Mouse (Mus musculus) cerebellum, adult 9-11 months (tissue): ENCODE measurements around the gene Pigx.
A peak's percentile ranks its signal among the peaks of the same experiment; 100 is the strongest.

Experiments used
- DNase-seq: peaks from one replicate; pipeline ENCODE4 v3.0.0; 2022

Gene Pigx

DNA sequence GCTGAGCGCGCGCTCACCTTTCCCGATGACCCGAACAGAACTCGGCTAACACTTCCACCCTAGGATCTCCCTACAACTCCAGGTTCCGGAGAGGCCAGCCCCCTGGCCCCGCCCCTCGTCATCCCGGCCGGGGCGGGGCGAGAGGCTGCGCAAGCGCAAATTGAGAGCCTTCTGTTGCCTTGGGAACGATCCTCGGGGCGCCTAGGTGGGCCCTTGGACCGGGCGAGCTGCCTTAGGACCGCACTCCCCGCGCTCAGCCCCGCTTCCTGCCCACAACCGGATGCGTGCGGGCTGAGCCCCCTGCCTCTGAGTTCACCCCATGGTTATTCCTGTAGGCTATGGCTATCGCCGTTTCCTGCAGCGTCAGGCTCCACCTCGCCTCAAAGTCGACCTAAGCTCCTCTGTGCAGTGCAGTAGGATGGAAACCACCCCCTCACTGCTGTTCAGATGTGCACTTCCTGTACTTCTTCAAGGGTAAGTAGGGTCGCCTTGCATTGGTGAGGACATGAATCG, at the start of gene Pigx, which contains the start of gene Cep19:
Gene Pigx (minus strand): TSS at position 103 of the 513 bp plus-strand sequence.
Gene Cep19 (plus strand): TSS at position 163 of the 513 bp plus-strand sequence.
- peak; percentile 91 for DNase-seq

DNA sequence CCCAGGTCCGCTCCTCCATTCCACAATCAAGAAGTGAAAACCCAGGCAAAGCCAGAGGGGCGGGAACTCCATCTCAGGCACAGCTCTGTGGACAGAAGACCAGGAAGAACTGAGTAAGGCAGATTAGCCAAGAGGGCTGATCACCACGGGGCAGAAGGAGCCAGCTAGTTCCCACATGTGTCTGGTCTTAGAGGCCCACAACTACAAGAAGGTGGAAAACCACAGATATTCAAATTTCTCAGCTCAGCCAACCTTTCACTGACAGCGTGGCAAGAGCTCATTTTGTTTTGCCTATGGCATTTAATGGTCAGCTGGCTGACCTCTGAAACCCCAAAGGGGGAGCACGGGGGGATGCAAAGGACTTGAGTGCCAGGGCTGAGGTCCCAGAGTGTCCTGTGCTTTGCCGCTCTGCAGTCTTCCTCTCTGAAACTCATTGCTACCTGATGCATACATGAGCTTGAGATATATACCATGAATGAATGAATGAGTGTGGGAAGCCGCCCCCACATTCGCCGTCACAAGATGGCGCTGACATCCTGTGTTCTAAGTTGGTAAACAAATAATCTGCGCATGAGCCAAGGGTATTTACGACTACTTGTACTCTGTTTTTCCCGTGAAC, 48.2 kb upstream of the Pigx start:
- DNase-seq, result peak; percentile 62

DNA sequence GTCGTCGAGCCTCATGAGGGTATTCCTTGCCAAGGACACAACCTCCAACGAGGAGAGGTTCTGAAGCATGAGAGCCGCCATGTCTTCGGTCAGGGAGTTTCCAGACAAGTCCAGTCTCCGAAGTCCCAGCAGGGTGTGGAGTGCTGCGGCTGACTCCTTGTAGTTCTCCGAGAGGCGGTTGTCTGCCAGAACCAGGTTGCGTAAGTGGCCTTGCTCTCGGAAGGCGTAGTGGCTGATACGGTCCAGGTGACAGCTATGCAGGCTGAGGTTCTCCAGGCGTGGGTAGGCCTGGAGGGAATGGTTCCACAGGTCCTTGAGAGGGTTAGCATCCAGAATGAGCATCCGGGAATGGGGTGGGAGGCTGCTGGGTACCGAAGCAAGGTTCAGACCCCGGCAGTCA, 45.1 kb upstream of the Pigx start:
- DNase-seq, result peak; percentile 28

DNA sequence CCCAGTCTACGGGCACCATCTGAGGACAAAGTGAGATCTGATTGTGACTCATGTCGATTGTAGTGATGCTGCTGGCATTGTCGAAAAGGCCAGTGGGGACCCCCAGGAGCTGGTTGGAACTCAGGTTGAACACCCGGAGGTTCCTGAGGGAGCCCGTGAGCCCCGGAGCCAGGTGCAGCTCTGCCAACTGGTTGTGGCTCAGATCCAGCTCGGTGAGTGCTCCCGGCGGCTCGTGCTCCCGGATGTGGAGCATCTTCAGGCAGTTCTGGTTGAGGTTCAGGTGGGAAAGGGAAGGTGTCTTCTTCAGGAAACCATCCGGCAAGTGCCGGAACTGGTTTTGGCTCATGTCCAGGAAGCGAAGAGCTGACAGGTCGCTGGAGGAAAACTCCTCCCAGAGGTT, 44.2 kb upstream of the Pigx start:
- DNase-seq, result peak; percentile 59

DNA sequence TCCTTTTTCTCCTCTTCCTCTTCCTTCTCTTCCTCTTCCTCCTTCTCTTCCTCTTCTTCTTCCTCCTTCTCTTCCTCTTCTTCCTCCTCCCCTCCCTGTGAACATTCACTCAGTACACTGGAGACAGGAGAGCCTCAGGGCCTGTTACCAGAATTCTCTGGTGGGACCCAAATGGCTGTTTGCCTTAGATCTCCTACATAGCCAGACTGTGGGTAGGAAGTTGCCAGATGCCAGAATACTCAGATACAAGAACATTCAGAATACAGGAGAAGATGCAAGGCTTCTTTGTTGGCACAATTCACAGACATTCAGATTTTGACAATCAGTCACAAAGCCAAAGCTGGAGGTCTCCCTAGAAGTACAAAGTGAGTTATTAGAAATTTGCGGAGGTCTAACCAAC, 39.4 kb upstream of the Pigx start:
- no peak for DNase-seq

DNA sequence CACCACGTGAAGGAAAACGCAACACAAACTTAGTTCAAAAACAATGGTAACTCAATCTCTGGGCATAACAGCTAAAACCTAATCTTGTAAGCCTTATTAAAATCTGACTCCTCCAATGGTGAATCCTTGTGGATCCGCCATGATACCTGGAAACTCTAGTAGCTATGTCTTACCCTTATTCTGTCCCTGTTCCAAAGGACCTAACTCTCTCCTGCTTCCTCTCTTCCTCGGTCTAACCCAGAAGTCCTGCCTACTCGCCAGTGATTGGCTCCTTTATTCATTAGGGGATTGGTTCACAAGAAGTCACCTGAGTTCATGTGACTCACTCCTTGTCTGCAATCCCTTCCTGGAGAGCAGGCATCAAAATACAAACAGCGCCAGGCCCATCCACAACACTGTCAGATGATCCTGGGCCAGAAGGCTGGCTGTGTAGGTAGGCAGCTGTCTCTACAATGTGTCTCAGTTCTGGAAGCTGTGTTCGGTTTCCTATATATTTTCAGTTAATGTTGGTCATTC, 36.4 kb upstream of the Pigx start:
- DNase-seq, result no peak

DNA sequence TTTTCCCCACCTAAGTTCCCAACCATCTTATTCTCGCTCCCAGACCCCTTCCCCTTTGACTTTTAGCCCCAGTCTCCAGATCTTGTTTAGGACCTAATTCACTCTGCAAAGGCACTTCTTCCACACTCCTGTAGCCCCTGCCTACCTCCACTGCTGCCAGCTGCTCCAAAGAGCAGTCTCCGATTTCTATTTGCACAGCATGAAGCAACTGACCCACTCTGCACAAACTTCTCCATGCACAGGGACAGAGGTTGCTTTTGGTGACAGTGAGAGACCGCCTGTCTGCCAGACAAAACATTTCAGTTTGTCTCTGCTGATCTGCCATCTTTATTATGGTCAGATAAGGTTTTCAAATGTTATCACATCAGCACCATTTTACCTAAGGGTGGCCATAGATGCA, 33.6 kb upstream of the Pigx start:
- no peak for DNase-seq

DNA sequence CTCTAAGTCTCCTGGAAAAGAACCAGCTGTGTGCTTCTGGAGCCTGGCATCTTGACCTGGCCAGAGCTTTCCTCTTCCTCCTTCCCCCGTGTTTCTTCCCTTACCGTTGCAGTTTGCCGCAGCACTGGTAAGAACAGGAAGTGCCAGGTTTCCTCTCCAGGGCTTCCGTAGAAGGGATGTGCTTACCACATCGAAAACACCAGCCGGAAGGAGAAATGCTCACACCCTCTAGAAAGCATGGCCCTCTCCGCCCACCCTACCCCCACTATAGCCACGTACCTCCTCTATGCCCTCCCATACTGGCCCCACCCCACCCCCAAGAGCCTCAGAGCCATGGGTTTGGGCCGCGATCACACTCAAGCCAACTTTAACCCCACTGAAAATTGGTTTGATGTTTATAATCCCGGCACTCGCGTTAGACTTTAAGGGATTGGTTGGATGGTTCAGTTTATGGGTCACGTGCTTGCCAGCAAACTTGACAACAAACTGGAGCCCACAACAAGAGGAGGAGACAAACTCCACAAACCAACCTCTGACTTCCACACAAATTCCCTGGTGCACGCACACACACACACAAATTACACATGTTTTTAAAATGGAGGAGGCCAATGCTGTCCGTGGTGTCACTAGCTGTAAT, 30.8 kb upstream of the Pigx start:
- no peak for DNase-seq

DNA sequence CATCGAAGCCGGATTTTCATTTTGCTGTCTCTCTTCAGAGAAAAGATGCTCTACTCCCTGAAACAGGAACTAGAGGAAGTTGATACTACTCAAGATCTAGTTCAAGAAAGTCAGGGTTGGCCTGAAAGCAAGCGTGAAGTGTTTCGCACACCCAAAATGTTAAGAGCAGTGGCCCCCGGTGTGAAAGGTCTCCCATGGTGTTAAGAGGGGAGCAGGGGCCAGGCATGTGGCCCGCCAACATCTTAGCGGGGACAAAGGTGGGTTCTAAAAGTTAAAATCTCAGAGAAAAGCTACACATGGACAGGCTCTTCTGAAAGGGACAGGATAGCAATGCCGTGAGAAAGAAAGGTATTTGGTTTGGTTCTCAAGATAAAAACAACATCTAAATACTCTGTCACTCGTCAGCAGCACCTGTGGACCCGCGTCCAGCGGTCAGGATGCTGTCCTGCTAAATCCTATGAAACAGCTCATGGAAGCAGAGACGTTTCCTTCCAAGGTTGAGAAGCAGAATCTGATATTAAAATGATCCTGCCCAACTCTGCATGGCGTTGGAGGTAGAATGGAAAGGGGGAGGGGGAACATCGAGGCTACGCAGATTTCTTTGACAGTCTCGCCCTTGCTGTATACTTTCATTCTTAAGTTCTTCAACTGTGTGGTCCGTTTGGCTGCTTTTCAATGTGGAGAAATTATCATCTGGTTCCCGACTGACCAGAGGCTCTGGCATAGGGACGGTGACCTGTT, 30.1 kb upstream of the Pigx start:
- DNase-seq, result no peak

DNA sequence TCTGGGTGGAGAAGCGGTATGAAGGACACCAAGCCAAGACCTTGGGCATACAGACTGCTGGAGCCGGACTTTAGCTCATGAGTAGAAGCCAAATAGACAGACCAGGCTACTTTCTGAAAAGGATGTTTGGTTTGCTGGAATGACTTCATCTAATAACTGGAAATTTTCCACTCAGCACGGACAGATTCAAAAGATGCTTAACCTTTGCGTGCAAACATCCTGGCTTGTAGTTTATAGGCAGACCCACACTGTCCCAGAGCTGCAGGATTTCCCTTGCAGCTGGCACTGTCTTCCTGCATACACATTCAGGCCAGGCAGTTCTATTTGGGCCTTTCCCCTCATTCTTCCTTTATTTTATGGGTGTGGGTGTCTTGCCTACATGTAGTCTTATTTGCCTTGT, 27.5 kb upstream of the Pigx start:
- no peak for DNase-seq

DNA sequence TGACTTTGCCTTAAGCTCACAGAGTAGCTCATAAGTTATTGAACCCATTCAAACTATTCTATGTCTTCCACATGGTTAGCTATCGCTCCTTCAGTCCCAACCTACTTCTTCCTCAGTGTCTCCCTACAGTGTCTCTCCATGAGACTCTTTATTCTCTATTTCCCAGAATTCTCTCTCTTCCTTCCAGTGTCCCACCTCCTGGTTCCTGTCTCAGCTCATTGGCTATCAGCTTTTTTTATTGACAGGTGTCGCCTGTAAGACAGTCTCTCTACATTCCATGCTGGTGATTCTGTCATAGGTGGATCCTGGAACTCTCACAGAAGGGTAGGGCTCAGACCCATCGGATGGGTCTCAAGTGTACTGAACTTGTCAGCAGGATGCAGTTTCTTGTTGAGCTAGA, 25.8 kb upstream of the Pigx start:
- no peak for DNase-seq

DNA sequence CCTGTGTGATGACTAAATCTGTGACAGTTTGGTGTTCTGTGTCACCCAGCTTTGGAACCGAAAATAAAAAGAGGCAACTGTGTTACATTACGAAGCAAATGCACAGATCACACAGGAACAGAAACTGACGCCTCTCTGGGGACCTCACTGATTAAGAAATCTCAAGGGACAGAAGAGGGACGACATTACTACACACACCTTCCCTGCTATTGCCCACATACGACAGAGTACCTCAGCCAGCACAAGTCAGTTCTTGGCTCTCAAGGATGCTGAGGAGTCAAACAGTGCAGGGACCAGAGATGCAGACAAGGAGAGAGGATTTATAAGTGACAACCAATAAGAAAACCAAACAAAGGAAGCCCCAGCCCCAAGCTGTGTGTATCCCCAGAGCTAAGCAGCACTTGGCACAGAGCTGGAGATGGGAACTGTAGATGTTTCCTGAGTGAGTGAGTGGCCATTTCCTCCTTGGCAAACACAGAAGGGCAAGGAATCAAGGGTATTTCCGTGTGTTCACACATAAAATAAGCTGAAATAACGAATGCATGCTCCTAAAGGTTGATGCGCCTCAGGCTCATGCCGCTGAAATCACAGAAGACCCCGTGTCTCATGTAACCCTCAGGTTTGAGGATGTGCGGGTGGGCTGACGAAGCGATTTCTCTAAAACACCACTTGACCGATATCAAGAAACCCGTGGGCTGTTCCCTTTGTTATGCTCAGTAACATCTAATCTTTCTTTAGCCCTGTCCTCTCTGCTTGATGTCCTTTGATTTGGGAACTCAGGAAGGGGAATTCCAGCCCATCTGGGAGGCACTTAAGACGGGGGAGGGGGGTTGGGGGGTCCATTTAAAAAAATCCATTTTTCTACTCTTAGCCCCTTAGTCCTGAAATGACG, 25.1 kb upstream of the Pigx start:
- DNase-seq, result no peak

DNA sequence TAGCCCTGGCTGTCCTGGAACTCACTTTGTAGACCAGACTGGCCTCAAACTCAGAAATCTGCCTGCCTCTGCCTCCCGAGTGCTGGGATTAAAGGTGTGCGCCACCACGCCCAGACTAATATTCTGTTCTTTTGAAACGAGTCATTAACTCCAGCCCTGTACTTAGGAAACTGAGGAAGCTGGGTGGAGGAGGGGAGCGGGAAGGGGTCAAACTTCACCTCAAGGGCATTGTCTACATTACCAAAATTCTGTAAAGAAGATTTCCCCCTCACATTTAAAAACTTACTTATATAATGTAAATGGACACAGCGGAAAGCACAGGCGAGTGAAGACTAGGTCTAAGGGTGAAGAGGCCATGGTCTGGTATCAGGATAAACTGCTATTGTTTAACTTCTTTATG, 24.5 kb upstream of the Pigx start:
- no peak for DNase-seq

DNA sequence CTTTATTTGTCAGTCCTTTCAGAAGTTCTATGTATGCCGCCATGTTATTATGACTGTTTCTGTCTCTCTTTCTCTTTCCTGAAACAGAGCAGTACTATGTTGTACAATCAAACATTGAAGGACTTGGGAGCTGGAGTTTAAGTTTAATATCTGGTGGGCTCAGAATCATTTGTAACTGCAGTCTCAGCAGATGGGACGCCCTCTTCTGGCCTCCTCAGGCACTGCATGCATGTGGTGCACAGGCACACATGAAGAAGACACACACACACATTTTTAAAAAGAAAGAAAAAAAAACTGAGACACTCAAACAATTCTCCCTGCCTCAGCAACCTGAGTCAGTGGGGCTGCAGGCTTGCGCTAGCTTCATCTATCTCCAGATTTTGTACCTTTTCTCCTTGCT, 20.9 kb upstream of the Pigx start:
- DNase-seq, result no peak

DNA sequence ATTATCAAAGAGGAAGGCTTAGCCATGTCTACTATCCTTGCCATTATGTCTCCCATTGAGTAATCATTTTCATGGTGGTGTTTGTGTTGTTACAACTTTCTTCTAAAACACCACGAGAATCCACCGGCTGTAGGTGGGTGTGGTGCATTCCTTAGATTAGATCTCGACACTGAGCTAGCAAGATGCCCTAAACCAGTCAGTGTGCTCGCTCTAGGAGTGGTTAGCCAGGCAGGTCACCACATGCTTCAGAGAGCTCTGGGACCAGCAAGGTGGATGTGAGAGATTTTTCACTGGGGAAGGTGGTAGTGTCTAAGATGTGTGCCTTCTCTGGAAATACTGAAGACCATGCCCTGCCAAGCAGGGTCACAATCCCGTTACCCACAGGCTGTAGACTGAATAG, 16.6 kb upstream of the Pigx start:
- DNase-seq, result no peak

DNA sequence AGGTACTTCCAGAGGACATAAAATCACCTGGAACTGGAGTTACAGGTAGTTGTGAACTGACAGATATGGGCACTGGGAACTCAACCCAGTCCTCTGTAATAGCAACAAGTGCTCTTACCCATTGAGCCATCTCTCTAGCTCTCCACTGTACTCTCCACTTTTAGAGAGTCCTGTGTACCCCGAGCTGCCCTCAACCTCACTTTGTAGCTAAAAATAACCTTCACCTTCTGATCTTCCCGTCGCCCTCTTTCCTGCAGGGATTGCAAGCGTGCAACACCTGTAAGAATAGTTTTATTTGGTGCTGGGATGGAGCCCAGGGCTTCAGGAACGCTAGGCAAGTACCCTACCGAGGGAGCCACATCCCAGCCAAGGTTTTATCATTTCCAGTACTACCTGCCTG, 16.2 kb upstream of the Pigx start:
- no peak for DNase-seq

DNA sequence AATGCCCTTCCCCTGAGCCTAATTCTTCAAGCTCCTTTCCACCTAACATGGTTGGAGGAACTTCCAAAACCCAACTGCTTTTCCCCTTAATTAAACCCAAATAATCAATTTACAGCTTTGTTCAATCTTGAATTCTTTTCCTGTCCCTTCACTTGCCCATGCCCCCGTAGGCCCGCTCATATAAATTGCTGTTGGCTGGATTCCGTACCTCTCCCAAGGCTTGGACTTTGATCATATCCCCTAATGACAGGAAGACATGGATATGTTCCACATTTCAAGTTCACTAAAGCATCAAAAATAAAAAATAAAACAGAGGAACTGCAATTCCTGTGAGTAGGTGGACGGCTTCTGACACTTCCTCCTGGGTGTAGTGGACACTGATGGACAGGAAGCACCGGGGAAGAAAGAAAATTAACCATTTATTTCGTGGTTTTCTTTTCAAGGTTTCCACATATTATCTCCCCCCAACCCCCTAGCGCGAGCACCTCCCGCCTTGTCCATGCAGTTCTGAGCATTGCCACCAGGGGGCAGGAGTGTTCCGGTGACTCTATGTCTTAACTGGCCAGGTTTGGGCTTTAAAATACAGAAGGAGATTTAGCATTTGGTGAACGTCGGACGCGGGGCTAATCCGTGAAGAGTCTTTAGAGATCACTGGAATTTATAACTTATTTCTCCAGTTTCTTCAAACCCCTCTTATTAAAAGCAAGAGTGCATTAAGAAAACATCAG, 15.6 kb upstream of the Pigx start:
- DNase-seq, result peak; percentile 71

DNA sequence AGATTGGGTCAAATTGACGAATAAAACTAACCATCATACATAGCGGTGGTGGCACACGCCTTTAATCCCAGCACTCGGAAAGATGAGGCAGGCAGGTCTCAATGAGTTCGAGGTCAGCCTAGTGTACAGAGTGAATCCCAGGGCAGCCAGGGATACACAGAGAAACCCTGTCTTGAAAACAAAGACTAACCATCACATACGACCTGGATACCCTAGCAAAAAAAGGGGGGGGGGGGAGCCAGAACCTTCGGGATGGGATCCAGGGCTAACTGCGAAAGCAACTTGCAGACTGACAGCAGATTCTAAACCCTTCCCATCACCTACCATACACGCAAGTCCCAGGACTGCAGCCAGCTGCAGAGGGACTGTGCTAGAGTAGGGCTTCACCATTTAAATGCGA, 14.9 kb upstream of the Pigx start:
- no peak for DNase-seq

DNA sequence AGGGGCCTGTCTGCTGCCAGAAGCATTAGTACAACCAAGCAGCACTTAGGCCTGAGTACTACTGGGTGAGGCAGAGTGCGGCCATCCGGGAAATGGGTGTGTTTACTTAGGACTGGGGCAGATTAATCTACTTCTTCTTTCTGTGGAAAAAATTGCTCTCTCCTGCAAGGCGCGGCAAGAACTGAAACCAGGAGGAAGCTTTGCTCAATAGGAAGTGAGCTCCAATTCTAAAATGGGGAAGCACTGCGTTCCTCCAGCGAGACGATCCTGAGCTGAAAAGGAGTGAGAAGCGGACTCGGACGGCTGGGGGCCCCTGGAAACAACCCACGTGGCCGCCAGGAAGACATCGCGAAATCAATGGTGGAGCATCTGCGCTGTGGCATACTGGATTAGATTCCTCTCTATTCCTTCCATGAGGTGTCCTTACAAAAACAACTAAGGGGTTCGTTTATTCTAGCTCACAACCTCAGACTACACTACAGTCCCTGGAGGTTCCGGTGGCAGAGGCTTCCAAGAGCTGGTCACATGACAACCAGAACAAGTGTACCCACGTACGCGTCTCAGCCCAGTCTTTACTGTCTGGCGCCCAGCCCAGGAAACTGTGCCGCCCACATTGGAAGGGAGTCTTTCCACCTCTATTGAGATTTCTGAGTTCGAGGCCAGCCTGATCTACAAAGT, 14.1 kb upstream of the Pigx start:
- no peak for DNase-seq

DNA sequence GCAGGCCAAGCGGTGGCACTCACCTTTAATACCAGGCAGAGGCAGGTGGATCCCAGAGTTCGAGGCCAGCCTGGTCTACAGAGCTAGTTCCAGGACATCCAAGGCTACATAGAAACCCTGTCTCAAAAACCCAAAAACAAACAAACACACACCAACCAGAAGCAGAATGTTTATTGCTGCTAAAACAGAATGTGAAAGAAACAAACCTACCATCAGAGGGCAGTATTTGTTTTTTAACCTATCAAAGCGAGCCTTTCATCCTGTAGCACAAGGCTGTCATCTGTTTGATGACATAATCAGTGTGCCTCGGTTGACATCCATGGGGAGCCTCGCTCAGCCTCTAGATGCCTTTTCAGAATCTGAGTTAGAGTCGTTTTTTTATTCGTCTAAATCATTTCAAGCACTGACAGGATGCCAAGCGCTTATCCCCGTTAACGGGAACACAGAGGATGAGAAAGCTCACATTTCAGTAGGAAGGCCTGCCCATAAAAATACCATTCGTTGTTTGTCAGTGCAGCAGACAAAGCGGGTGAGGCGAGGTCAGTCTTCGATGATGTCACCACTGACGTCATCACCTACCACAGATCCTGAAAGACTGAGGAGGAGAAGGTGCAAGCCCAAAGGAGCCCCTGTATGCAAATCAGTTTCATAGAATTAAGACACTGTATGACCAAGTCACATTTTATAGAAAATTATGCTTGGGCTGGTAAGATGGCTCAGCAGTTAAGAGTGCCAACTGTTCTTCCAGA, 11.6 kb upstream of the Pigx start:
- no peak for DNase-seq

DNA sequence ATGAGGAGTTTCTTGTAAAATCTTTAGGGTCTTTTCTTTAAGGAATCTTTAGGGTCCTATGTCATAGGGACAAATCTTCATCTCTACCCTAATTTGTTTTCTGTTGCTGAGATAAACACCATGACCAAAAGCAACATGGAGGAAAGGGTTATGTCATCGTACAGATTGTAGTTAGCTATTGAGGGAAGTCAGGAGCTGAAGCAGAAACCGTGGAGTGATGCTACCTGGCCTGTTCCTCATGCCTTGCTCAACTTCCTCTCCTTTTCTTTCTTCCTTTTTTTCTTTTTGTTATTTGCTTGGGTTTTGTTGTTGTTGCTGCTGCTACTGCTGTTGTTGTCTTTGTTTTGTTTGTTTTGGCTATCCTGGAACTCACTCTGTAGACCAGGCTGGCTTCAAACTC, 9.0 kb upstream of the Pigx start:
- no peak for DNase-seq
